Mouse (Mus musculus) gastrocnemius, adult 8-10 months (tissue): ENCODE measurements around the gene Gm10112. TPM values are rescaled to one million over a fixed set of nuclear protein-coding genes. Genes with fewer than 3 reads are reported as not detected.

Source experiments
- DNase-seq, 2 experiments: peaks; one replicate each; pipeline ENCODE4 v3.0.0; 2022; ENCODE audit warnings: low spot score in 2 of 2
- total RNA-seq, 4 experiments: library from RNA; stranded (reverse); gene quantifications; 2 replicates each; pipeline ENCODE4 v1.2.4; 2022

Gene Gm10112
- total RNA-seq: not detected

DNA sequence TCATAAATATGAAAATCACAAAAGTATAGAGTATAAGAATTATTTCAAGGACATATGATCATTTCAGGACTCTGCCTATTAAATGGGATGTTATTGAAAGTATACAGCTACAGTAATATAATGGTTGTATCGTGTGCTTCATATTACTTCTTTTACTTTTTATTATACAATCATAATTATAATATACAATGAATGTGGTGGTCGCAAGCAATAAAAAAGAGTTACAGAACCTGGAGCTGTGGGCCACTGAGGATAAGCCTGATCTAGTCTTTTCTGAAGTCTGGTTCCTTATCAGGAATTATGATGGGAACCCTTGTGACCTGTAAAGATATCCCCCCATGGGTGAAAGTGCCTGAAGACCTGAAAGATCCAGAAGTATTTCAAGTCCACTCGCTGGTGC, at the start of gene Gm10112:
TSS of gene Gm10112 (plus strand) at position 301 of the 400 bp plus-strand sequence.
- DNase-seq: no peak

DNA sequence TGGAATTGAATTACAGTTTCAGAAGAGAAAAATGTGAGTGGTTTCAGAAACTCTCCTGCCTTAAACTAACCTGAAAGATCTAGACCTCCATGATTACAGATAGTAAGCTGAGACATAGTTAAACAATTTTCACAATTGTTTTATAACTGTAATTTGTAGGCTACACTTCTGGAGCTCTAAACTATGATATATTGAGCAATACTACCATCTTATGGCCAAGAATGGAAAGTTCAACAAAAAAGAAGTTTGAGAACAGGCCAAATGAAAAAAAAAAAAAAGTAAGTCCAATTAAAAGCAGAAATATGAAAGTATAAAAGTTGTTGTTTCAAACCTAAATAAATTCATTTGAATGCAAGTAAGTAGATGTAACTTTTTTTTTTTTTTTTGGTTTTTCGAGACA, 21.4 kb downstream of the Gm10112 start:
- no peak for DNase-seq

DNA sequence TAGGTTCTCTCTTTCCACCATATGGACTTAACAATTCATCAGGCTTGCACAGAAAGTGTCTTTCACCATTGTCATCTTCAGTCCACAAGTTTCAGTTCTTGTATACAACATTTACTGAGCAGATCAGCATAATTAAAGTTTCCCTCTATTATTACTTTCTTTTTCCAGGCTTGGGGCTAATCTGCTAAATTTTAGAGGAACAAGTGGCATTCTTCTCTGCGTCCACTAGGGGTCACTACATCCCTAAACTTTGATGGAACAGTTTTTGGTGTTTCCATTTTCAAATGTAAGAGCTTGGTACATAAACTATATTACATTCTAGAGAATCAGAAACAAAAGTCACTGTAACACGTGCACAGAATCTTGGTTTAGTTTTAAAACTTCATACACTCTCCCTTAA, 28.2 kb downstream of the Gm10112 start:
- no peak for DNase-seq

DNA sequence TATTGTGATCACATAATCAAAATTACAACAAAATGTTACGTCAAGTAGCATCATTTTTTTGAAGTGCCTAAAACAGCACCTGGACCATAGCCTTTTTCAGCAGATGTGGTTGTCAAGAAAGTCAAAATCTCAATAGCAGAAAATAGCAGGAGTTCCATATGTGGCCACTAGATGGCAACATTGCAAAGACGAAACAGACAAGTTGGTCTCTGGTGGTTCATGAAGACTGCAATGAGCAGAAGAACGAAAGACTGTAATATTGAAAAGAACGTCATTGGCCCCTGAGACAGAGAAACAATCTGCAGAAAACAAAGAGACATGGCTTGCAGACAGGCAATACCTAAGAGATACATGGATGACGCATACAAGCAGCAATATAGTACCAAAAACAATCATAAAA, 42.1 kb downstream of the Gm10112 start:
- DNase-seq: no peak

Other genes with a start within 250 kb of the Gm10112 start
- gene Cylc1, start 57.9 kb upstream of the Gm10112 start, total RNA-seq: not detected